Mouse (Mus musculus) heart, postnatal 36 days (tissue): ENCODE measurements around the gene Ino80. TPM values are rescaled to one million over a fixed set of nuclear protein-coding genes. Genes with fewer than 3 reads are reported as not detected.
A peak's percentile ranks its signal among the peaks of the same experiment; 100 is the strongest.
"Not testable (repeated sequence)": the region's sequence is repeated elsewhere in the genome, so short reads cannot be mapped to it uniquely, and the experiment has no call there.

Source experiments
- DNase-seq, 2 experiments: peaks; one replicate each; pipeline ENCODE4 v3.0.0; 2021 to 2022
- intact Hi-C: fragments of 180-260 bp; cut with DNase I; formaldehyde crosslinking; loops from one replicate; pipeline ENCODE4 v1.15.1; 2025
- total RNA-seq, 2 experiments: library from RNA; stranded (reverse); gene quantifications; 2 replicates each; pipeline ENCODE4 v1.2.3; 2021

The Ino80 gene
- total RNA-seq, result 10 to 100 TPM; 10.4 to 12.7 TPM

GRCm38 (mm10) chr2:119477571-119478396 is at the start of gene Ino80:
Gene Ino80 (minus strand): TSS chr2:119477687.
- intact Hi-C loops, result loop anchor here (2.0 to 10.0 kb wide), 3 partner anchors 69 to 433 kb away; partner anchors contain the start of genes Chp1, Exd1 and Knl1
- peak; percentile 99 for DNase-seq

GRCm38 (mm10) chr2:119525422-119525821 is 47.9 kb upstream of the Ino80 start:
- intact Hi-C loops, result no loop called here
- DNase-seq, result no peak

- DNase-seq, result no peak
- intact Hi-C loops, result no loop called here
Measured at GRCm38 (mm10) chr2:119523836-119524235, 46.3 kb upstream of the Ino80 start.

- intact Hi-C loops, result no loop called here
- peak in 1 of 2 experiments; percentile 1 for DNase-seq
Measured at GRCm38 (mm10) chr2:119520550-119520949, 43.1 kb upstream of the Ino80 start.

DNA sequence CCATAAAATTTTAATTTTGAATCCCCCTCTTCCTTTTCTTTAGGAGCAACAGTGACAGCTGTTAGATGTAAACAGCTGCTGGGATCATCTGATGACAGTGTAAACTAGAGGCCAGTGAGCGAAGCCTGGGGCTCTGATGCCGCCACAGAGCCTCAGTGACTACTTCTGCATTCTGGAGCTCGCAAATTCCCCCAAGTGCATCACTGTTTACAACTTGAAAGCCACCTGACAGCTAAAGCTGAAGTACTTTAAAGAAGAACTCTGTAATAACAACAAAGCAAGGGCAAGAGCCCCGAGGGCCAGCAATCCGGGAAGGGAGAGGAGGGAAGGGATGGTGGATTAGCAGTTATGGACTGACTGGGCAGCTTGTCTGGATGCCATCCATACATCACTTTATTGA is 39.3 kb upstream of the Ino80 start:
- intact Hi-C loops, result no loop called here
- no peak for DNase-seq

- intact Hi-C loops, result no loop called here
Measured at GRCm38 (mm10) chr2:119514026-119514522, 36.6 kb upstream of the Ino80 start.

GRCm38 (mm10) chr2:119512292-119512691 is 34.8 kb upstream of the Ino80 start:
- DNase-seq, result no peak
- intact Hi-C loops, result no loop called here

More at GRCm38 (mm10) chr2:119514026-119514522, 36.6 kb upstream of the Ino80 start:
- DNase-seq, result no peak

DNA sequence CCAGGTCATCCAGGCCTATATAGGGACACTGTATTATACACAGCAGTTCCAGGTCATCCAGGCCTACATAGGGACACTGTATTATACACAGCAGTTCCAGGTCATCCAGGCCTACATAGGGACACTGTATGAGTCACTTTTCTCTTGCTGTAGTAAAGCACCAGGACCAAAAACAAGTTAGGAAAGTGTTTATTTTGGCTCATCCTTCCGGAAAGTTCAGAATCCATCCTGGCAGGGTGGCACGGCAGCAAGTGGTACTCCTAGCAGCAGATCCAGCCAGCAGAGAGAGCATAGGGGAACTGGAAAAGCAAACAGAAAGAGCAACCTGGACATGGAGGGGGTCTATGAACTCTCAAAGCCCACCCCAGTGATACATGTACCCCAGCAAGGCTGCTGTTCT is 33.4 kb upstream of the Ino80 start:
- DNase-seq, result no peak
- intact Hi-C loops, result no loop called here

- DNase-seq, intact Hi-C loops: not testable (repeated sequence)
Measured at GRCm38 (mm10) chr2:119508518-119508917, 31.0 kb upstream of the Ino80 start.

GRCm38 (mm10) chr2:119507108-119507507 is 29.6 kb upstream of the Ino80 start:
- no peak for DNase-seq
- intact Hi-C loops, result no loop called here

DNA sequence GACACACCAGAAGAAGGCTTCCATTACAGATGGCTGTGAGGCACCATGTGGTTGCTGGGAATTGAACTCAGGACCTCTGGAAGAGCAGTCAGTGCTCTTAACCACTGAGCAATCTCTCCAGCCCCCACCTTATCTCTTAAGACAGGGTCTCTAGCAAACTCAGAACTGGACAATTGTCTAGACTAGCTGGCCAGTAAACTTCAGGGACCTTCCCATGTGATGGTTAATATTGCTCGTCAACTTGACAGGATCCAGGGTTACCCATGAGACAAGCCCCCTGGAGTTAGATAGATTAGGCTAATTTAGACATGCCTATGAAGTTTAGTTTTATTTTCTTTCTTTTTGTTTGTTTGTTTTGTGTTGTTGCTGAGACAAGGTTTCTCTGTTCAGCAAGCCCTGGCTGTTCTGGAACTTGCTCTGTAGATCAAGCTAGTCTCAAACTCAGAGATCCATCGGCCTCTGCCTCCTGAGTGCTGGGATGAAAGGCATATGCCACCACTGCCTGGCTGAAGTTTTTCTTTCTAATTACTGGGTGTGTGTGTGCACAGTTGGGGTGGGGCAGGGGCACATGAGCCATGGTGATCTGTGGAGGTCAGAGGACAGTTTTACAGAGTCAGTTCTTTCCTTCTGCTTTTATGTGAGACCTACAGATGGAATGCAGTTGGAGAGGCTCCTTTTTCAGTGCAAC is 23.6 kb upstream of the Ino80 start:
- DNase-seq, result no peak
- intact Hi-C loops, result no loop called here

- intact Hi-C loops, result no loop called here
- DNase-seq, result no peak
Measured at GRCm38 (mm10) chr2:119498859-119499258, 21.4 kb upstream of the Ino80 start.

DNA sequence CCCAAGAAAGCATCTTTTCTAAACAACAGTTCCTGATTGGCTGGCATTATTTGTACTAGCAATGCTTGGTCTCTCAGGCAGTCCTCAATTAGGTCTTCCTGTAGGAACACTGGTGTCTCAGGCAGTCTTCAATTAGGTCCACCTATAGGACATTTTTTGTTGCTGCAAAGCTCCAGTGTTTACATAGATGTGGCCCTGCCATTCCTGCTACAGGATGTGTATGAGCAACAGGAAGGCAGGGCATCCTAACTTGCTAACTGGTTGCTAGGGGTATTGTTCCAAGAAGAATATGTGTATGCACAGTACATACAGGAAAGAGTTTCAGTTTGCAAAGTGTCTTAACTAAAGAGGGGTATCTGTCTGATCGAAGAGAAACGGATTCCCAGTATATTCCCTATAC is 18.6 kb upstream of the Ino80 start:
- no peak for DNase-seq
- intact Hi-C loops, result no loop called here

GRCm38 (mm10) chr2:119491953-119492352 is 14.5 kb upstream of the Ino80 start:
- intact Hi-C loops, result no loop called here
- DNase-seq, result no peak

DNA sequence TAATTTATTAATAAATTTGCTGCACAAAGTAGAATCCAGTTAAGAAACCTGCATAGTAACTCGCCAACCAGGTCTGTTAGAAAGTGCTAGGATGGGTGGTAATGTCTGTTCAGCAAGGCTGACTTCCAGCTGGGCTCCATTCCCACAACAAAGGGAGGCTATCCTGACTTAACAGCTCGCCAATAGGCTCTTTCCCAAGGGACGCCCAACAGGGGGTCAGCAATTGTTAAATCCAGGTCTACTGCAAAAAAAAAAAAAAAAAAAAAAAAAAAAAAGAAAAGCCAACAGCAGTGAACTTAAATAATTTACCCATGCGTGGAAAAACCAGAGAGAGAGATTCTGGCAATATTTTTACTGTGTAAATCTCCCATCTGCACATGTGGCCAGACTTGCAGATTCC is 9.0 kb upstream of the Ino80 start:
- DNase-seq, result no peak
- intact Hi-C loops, result no loop called here

- DNase-seq, result no peak
- intact Hi-C loops, result no loop called here
Measured at GRCm38 (mm10) chr2:119482307-119482706, 4.8 kb upstream of the Ino80 start.

DNA sequence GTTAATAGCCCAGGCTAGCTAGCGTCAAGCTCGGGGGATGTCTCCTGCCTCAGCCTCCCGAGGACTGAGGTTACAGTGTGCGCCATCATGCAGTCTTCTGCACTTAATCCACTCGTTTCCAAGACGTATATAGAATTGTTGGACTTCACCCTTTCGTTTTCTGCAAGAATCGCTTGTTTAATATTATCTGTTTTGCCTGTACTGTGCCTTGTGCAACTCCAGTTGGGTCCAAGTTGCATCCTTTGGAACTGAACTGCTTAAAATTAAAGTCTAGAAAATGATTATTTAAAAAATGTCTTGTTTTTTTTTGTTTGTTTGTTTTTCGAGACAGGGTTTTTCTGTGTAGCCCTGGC is 886 bp upstream of the Ino80 start:
- intact Hi-C loops, result loop anchor here (5.0 to 10.0 kb wide), 2 partner anchors 114 to 434 kb away; partner anchors contain the start of gene Knl1
- DNase-seq, result no peak

GRCm38 (mm10) chr2:119476621-119477391 is 681 bp downstream of the Ino80 start:
- peak; percentile 60 to 79 for DNase-seq
- intact Hi-C loops, result loop anchor here (2.0 to 10.0 kb wide), 3 partner anchors 70 to 432 kb away; partner anchors contain the start of genes Chp1, Exd1 and Knl1

DNA sequence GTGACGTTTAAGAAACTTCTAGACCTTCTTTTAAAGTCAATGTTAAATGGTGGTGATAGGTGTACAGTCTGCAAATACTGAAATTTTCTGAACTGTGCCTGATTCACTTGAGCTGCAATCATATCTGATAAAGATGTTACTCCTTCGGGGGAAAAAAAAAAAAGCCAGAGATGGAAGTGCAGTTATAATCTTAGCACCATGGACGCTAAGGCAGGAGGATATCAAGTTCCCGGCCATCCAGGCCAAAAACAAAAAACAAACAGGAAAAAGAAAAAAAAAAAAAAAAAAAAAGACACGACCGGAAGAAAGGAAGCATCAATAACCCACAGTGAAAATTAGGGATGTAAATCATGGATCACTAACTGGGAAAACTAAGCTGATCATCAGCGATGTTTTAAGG is 1.3 kb downstream of the Ino80 start:
- intact Hi-C loops, result loop anchor here (2.0 to 10.0 kb wide), 3 partner anchors 71 to 431 kb away; partner anchors contain the start of genes Chp1, Exd1 and Knl1
- DNase-seq, result no peak

- intact Hi-C loops, result no loop called here
- DNase-seq, result no peak
Measured at GRCm38 (mm10) chr2:119463945-119464344, 13.5 kb downstream of the Ino80 start.
